ENCODE assay signal across 33 mouse cellular contexts in the genomic region with DNA sequence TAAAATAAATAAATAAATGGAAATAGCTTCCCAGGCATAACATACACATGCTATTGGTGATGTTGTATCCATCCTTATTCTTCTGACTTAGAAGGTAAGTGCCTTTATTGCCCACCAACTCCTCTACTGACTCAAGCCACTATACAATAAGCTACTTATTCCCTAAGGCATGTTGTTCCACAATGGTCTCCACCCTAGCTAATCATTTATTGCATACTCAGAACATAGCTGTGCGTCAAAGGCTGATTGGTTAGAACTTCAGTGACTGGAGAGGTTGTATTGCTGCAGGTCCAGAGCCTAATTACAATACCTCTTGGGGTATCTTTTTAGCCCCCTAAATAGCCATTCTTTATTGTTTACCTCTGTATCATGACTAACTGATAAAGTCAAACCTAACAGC. TPM values are rescaled to one million over a fixed set of nuclear protein-coding genes. Genes with fewer than 3 reads are reported as not detected.
"Had no signal": no experiment of that assay in that cellular context is flagged by ENCODE, and none has a peak within 500 bp of the region (broad histone marks: within the 10 kb centered on the region; RNA-seq: fewer than 3 reads in every experiment).

No protein-coding gene starts in this region.

- H3K9me3 ChIP-seq: heart, embryonic 13.5 days; heart, embryonic 15.5 days; hindbrain, embryonic 13.5 days; hindbrain, embryonic 15.5 days; kidney, embryonic 15.5 days; limb, embryonic 13.5 days; limb, embryonic 15.5 days; liver, embryonic 12.5 days had no signal

- ATAC-seq: hindbrain, postnatal 0 days; liver, embryonic 12.5 days had no signal

- H3K4me1 ChIP-seq: hindbrain, embryonic 15.5 days; limb, embryonic 13.5 days; limb, embryonic 15.5 days had no signal

- H3K27me3 ChIP-seq: heart, embryonic 13.5 days; heart, embryonic 15.5 days; hindbrain, embryonic 13.5 days; hindbrain, embryonic 15.5 days; kidney, embryonic 15.5 days; limb, embryonic 15.5 days; liver, embryonic 12.5 days had no signal

- H3K9ac ChIP-seq: heart, embryonic 13.5 days; heart, embryonic 15.5 days; hindbrain, embryonic 13.5 days; hindbrain, embryonic 15.5 days; kidney, embryonic 15.5 days; limb, embryonic 13.5 days; limb, embryonic 15.5 days; liver, embryonic 12.5 days; liver, embryonic 14.5 days had no signal

- H3K36me3 ChIP-seq: heart, embryonic 13.5 days; heart, embryonic 15.5 days; hindbrain, embryonic 13.5 days; hindbrain, embryonic 15.5 days; kidney, embryonic 15.5 days; limb, embryonic 13.5 days; limb, embryonic 15.5 days; liver, embryonic 12.5 days had no signal

- DNase-seq: gastrocnemius, postnatal 14 days; gastrocnemius, postnatal 36 days; heart, adult 2 months; heart, postnatal 14 days; heart, postnatal 36 days; kidney, adult 11 months; kidney, adult 2 months; kidney, adult 9 months; kidney, postnatal 14 days; kidney, postnatal 36 days; layer of hippocampus, adult 9-11 months; layer of hippocampus, postnatal 36 days; left cerebral cortex, postnatal 4 days had no signal

- H3K4me2 ChIP-seq: heart, embryonic 11.5 days; heart, embryonic 13.5 days; heart, embryonic 15.5 days; hindbrain, embryonic 13.5 days; hindbrain, embryonic 15.5 days; kidney, embryonic 15.5 days; limb, embryonic 13.5 days; limb, embryonic 15.5 days; liver, embryonic 12.5 days had no signal

- H3K27ac ChIP-seq: heart, adult 2 months; heart, embryonic 13.5 days; heart, embryonic 15.5 days; kidney, embryonic 15.5 days; kidney, postnatal 0 days; limb, embryonic 13.5 days; limb, embryonic 15.5 days; liver, embryonic 12.5 days; liver, embryonic 14.5 days had no signal

- H3K4me3 ChIP-seq: heart, adult 2 months; heart, embryonic 13.5 days; heart, embryonic 15.5 days; hindbrain, embryonic 13.5 days; hindbrain, embryonic 15.5 days; kidney, embryonic 15.5 days; limb, embryonic 13.5 days; limb, embryonic 15.5 days; liver, embryonic 12.5 days had no signal

RNA-seq across cellular contexts. Expression of a gene that starts 46.4 kb away (rescaled TPM):
- polyA plus RNA-seq: gonadal fat pad, adult 2 months; heart, adult 2 months; heart, embryonic 11.5 days; heart, embryonic 13.5 days; heart, postnatal 0 days; hindbrain, embryonic 11.5 days; hindbrain, embryonic 13.5 days; hindbrain, embryonic 15.5 days; hindbrain, postnatal 0 days; intestine, embryonic 14.5 days; kidney, adult 2 months; kidney, postnatal 0 days; large intestine, adult 2 months; limb, embryonic 11.5 days; limb, embryonic 13.5 days; limb, embryonic 15.5 days; liver, adult 2 months; liver, embryonic 12.5 days; liver, embryonic 14.5 days; liver, embryonic 16.5 days had no signal
